Mouse (Mus musculus): ENCODE data around the gene Atp5j.

Atp5j gene

DNA sequence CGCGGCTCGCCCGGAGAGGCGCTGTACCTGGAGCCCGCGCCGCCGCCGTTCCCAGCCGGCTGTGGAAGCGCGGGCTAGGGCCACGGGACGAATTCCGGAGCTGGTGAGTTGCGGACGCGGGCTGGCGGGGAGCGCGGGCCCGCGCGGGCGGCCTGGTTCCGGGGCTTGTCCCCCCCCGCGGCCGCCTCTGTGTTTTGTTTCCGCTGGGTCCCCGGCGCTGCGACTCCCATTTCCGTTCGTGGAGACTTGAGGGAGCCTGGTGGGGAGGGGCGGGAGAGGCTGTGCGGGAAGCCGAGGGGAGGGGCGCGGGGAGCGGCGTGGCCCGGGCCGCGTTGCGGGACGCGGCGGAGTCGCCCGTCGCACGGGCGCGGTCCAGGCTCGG lies at the start of gene Atp5j:
Atp5j (minus strand) TSS at position 185 of the 382 bp plus-strand sequence.
- peak; percentile 86 for DNase-seq (ENCODE audit: low spot score)

DNA sequence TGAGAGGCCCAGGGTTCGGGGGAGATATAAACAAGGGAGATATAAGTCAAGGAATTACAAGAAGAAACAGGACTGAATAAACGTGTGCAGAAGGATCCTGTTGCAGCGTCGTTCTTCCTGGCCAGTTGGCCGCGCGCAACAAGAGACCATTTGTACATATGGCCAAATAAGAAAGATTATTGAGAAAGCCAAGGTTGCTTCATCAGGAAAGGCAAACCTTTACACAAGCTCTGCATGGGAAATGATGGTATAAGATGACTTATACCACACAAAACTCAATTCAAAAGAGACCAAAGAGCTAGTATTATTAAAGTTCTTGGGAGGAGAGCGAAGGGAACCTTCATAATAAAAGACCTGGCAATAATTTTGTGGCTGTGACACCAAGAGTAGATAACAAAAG lies 49.1 kb upstream of the Atp5j start:
- DNase-seq (ENCODE audit: low spot score) = no peak

DNA sequence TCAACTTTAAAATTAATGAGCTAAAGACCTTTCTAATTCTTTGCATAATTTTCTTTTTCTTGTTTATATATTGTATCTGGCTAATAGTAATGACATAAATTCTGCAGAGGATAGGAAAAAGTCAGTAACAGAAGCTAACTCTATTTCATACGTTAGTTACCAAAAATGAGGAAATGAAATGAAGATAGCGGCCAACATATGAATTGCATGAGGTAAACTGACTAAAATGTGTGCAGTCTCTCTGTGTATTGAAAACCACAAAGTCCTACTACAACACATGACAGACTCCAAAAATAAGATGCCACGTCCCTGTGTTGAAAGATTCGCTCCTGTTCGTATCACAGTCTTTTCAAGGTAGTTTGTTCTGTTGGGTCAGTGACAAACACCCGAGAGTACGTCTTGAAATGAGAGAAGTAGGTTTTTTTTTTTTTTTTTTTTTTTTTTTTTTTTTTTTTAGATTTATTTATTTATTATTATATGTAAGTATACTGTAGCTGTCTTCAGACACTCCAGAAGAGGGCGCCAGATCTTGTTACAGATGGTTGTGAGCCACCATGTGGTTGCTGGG lies 46.4 kb upstream of the Atp5j start:
- DNase-seq (ENCODE audit: low spot score) = no peak

DNA sequence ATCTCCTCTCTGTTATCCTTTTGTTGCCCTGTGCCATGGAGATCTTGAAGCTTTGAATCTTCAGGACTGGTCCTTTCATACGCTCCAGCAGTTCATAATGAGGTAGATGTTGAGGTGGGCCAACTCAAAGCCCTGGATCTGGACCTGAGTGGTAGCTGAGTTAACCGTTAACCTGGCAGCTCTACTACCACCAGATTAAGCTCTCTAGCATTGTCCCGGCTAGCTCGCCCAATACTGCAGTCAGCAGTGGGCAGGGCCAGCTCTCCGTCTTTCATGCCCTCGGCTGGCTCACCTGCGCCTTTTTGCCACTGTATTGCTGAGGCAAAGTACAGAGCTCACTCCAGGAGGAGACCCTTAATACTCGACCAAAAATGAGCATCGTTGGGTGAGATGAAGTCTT lies 45.7 kb upstream of the Atp5j start:
- no peak for DNase-seq (ENCODE audit: low spot score)

DNA sequence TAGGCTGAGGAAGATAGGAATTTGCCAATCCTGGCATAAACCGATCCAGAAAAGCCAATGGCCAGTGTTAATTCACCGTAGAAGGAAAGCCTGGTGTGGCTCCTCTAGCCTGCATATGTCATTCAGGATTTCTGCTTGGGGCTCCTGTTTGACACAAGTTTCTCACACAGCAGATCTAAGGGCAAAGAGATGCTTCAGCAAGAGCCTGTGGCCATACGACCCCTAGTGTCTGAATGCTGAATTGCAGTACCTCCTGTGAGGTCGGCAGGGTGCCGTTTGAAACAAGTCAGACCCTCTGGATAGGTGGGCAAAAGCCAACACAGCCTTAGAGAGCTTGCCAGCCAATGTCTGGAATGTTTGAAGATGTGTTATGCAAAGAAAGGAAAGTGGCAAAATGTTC lies 43.7 kb upstream of the Atp5j start:
- peak; percentile 67 for DNase-seq (ENCODE audit: low spot score)

DNA sequence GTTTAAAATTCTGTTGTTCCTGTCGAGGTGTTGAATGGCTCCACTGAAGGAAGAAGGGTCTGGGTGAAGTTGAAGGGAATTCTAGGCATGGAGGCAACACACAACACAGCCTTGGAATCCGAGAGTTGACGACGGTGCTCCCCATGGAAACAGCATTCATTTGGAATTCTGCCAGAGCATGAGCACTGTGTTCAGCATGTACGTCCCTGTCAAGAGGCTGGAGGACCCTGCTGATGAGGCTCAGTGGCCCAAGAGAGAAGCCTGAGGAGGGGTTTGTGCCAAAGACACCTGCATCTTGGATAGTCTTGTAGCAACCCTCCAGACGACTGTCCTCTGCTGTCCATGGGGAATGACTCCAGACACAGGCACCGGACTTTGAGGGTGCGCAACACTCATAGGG lies 40.7 kb upstream of the Atp5j start:
- no peak for DNase-seq (ENCODE audit: low spot score)

DNA sequence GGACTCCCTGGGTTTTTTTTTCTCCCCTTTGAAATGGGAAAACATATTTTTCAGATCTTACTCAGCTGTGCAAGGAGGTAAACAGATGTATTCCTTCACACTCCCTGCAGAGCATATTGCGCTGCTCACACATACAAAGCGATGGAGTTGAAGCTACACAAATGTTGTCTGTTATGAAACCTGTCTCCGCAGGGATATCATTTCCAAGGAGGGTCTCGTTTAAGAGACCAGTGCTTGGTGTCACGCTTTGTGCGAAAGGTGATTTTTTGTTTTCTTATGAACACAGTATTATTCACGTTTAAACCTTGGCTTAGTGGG lies 40.3 kb upstream of the Atp5j start:
- no peak for DNase-seq (ENCODE audit: low spot score)

DNA sequence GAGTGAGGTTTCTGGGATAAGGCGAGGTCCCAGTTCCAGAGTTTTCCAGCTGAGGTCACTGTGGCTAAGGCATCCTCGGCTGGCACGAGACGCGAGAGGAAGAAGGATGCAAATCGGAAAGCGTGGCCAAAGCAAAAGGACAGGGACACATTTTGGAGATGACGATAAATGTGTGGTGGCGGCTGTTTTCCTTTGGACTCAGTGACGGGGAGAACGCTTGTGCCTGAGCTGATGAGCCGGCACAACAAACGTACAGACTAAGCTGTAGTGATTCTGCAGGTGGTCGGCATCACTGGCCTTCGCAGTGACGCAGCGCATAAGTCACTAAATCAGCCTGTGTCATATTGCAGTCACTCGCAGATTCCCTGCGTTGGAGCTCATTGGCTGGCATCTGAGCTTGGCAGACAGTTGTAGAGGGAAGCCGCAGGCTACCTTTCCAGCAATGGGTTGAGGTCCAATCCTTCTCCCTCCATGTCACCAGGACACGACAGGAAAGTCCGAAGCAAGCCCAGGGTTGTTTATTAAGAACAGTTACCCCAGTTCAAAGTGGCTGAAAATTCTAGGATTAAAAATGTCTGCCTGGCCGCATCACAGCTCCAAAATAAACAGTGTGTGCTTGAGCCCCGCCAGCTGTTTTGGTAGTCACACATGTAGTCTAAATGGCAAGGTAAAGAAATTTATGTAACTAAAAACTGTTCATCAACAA lies 39.7 kb upstream of the Atp5j start:
- DNase-seq (ENCODE audit: low spot score) = peak; percentile 9

DNA sequence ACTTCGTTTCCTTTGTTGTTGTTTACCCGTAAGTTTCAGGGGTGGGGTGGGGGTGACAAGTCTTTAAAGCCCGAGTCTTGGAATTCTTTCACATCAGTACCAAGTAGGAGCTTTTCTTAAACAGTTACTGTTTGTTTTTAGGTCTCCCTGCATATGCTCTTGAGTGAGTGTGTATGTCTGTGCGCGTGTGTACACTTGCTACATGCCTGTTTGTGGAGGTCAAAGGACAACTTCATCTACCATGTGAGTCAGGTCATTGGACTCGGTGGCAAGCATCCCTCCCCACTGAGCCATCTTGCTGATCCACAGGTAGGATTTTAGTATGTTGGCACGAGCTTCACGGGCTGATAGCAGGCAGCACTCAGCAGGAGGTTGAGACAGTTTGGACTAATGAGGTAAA lies 38.4 kb upstream of the Atp5j start:
- no peak for DNase-seq (ENCODE audit: low spot score)

DNA sequence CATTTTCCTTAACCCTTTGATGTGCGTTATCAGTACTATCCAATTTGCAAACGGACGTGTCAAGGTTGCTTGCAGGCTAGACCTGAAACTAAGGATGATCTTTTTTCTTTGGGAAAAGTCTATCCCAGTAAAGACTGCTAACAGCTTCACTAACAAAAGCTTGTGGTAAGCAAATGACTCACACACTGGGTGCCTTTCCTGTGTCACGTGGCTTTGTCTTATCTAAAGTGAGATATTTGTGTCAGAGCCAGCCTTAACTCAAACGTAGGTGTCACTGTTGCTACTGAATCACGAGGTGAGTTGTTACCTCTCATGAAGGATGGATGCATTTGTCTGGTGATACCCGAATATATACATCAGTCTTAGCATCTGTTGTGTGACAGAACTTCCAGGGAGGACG lies 29.2 kb upstream of the Atp5j start:
- no peak for DNase-seq (ENCODE audit: low spot score)

DNA sequence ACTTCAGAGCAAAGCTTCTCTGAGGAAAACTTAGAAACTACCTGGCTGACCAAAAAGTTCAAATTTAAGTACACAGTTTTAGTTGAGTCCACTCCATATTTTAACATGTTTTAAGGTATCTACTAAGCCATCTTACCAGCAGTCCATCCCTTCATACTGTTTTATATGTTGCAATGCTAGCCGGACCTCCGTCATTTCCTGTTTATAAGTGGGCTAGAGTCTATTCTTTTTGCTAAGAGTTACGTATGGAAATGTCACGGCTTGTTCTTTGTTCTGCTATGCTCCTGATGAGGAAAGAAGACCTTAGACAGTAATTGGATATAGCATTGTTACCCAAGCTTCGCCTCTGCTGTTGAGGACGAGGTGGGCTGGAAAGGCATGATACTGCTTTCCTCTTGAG lies 18.1 kb upstream of the Atp5j start:
- DNase-seq (ENCODE audit: low spot score) = no peak

DNA sequence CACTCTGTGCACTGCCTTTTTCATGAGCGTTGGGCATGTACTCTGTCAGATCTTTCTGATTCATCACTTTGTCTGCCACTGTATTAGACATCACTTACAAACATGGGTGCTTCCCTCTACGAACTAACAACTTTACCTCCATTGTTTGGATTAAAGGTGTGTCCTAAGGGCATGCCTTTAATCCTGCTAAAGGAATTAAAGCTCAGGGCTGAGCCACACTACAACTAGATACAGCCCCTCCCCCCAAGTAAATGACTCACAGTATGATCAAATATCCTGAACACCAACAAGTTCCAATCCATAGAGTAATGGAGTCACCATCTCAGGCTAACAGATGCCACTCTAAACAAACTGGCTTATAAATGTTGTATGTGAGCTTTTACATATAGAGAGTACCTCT lies 3.2 kb upstream of the Atp5j start:
- no peak for DNase-seq (ENCODE audit: low spot score)

DNA sequence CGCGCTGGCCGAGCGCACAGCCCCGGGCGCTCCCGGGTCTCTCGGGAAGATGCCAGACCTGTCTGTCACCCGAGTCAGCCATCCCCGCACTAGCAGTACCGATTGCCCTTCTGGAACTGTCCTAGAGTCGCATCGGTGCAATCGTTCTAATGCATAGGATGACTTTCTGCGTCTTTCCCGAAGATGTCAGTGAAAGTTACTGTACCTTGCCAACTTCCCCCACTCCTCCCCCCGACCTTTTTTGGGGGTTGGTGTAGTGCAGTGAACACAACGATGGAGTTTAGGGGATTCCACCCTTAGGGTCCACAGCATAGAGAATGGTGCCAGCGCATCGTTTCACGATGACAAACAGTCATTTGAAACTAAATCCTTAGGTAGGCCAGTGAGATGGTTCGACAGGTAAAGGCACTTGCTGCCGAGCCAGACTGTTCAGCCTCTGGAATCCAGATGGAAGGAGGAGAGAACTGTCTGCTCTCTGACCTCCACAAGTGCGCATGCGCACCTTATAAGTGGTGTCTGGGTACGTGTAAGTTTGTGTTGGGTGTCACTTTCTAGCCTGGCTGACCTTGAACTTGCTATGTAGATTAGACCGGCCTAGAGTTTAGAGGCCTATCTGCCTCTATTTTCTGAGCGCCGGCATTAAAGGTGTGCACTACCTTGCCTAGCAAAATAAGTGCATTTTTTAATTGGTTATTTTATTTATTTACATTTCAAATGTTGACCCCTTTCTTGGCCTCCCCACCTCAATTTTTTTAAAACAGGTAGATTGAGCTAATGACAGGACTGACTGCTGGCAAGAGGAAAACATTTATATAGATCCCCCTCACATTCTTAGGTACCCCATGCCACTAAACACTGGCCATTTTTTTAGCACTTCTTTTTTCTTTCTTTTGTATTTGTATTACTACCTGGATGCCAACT lies 658 bp upstream of the Atp5j start:
- peak; percentile 39 for DNase-seq (ENCODE audit: low spot score)

DNA sequence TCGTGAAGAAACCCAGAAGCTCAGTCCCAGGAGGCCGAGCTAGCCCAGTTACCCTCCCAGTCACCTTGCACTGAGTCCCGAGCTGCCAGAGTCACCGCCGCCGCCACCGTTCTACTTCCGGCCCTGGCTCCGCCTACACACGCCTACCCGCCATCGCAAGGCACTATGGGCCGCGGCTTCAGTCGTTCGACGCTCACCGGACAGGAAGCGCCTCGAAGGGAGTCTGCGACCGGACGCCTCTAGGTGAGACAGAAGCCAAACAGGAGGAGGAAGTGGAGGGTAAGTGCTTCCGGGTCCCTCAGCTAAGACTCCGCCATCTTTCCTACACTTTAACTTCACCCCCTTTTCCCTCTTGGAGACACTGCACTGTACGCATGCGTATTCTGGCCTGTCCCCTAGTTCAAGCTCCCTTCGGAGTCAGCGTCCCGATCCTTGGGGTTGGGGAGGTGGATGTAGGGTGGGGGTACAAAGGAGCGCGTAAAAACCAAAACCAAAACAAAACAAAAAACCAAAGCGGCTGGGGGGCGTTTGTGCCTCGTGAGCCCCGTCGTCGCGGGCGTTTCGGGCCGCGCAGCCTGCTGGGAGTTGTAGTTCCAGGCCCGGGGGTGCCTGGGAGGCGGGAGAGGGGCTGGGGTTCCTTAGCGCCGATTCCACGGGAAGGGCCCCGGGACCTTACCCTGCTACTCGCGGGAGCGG lies 532 bp downstream of the Atp5j start, which contains the start of gene Gabpa:
Gabpa (plus strand) TSS at position 181 of the 696 bp plus-strand sequence.
- DNase-seq (ENCODE audit: low spot score) = peak; percentile 90

DNA sequence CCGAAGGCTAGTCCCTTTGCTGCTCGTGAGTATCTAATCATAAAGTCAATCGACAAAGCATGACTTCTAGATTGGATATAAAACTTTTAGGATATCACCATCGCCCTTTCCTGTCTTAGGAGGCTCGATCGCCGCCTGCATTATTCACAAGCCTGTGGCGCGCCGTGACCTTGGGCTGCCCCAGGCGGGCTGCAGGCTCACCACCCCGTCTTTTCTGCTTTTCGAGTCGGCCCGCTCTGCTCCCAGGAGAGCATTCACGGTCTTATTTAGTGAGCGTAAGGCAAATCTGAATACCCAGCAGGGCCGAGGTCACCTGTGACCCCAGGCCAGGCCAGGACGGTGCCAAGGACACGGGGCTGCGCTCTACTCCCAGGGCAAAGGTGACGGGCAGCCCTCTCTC lies 1.1 kb downstream of the Atp5j start:
- no peak for DNase-seq (ENCODE audit: low spot score)

DNA sequence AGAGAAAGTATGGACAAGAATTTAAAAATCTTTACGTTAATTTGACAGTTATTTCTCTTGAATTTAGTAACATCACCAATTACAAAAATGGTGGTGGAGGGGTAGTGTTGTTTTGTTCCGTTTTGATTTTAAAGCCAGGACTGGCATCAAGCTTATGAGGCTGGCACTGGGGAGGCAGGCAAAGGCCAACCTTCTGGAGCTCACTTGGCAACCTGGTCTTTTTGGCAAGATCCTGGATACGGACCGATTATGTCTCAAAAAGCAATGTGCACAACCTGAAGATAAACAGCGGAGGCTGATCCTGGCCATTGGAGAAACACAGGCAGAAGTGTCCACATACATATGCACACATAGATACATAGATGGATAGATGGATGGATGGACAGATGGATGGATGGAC lies 2.7 kb downstream of the Atp5j start:
- no peak for DNase-seq (ENCODE audit: low spot score)

DNA sequence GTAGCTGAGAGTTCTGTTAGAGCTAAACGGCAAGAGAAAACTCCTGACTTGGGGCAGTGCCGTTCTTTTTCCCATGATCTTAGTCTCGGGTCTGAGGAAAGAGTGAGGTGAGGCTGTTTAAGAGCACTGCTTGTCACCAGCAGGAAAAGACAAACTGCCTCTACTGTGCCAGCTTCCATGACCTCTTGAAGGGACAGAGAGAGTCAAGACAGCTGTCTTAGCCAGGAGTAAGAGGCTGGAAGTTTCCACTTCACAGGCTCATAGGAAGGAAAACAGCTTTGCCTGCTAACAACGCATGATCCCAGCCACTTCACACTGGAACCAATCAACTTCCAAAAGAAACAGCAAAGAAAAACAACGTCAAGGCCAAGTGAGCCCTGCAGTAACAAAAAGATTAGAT lies 3.7 kb downstream of the Atp5j start:
- no peak for DNase-seq (ENCODE audit: low spot score)

DNA sequence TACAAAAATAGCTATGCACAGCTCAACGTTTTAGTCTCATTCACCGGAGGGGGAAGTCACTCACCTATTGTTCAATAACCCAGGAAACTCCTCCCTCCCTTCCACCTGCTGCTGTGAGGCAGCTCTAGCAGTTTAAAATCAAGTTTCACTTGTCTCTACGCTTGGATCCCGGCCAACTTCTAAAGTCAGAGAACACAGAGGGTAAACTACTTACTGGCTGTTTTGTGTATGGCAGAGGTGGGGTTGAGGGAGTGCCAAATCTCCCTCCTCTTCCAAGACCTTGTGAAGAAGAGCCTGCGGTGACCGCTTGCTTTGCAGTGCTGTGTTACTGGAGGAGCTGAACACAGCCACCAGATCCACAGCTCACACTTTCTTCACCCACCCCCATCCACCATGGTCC lies 10.4 kb downstream of the Atp5j start:
- peak; percentile 56 for DNase-seq (ENCODE audit: low spot score)

DNA sequence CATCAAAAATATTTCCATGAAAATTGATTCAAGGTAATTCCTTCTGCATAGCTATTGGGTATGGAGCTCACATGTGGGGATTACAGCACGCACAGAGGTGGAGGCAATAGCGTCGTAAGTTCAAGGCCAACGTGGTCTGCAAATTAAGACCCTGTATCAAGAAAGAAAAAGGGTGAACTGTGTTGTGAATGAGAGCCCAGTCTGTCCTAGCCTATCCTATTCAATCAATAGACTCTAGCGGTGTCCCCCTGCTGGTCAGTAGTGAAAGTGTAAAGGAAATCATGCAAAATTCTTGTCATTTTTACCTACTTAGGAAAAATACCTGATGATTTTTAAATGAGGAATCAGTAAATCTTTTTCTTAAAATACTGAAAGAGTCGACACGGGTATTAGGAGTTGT lies 18.0 kb downstream of the Atp5j start:
- DNase-seq (ENCODE audit: low spot score) = peak; percentile 21

DNA sequence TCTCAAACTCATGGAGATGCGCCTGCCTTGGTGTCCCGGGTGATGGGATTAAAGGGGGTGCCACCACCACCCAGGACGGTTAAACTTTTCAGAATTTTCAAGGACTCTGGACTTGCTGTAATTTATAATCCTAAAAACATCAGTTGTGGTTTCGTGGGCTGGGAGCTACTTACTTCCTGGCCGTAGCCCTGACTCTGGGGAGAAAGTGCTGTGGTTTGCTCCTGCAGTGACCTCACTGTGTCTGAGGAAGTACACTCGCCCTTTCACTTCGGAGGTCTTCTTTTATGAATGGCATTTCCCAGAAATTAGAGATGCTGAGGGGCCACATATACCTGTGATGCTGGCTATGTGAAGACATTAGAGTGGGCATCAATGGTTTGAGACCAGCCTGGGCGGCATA lies 20.9 kb downstream of the Atp5j start:
- DNase-seq (ENCODE audit: low spot score) = no peak

DNA sequence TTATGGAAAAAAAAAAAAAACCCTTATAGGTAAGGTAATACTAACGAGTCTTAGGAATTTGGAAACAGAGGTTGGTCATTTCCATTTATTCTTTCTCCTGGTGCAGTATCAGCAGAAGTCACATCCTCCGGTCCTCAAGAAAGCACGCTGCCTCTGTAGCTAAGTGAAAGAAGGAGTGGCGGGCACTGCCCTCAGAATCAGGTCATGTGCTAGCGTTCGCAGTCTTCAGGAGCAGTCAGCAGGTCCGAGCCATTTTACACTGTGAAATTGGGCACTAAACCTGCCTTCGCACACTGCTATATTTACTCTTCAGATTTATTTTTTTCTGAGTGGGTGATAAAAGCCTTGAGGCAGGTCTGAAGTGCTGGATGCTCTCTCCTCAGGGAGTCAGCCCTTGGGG lies 21.6 kb downstream of the Atp5j start:
- DNase-seq (ENCODE audit: low spot score) = no peak

DNA sequence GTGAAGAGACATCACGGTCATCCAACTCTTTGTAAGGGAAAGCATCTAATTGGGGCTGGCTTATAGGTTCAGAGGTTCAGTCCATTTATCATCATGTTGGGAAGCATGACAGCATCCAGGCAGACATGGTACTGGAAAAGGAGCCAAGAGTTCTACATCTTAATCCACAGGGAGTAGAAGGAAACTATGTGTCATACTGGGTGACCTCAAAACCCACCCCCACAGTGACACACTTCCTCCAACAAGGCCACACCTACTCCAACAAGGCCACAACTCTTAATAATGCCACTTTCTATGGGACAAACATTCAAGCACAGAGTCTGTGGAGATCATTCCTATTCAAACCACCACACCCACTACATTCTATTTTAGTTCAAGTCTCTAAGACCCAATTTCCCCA lies 25.2 kb downstream of the Atp5j start:
- no peak for DNase-seq (ENCODE audit: low spot score)

DNA sequence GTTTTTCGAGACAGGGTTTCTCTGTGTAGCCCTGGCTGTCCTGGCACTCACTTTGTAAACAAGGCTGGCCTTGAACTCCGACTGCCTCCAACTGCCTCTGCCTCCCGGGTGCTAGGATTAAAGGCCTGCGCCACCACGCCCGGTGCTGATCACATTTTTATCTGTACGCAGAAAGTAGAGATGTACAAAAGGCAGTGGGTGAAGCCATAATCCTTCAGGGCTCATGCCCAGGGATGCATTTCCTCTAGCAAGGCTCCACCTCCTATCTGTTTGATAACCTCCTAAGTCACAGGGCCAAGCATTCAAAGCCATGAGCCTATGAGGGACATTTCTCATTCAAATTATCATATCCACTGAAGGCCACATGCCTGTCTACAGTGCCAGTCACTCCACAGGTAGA lies 27.6 kb downstream of the Atp5j start:
- DNase-seq (ENCODE audit: low spot score) = no peak

Measured in urinary bladder, postnatal 14 days (tissue).